Mouse (Mus musculus) gastrocnemius, postnatal 36 days (tissue): ENCODE measurements around the gene Traf5. TPM values are rescaled to one million over a fixed set of nuclear protein-coding genes. Genes with fewer than 3 reads are reported as not detected.

Experiments used
- DNase-seq, 2 experiments: peaks; one replicate each; pipeline ENCODE4 v3.0.0; 2022
- intact Hi-C: fragments of 180-260 bp; cut with DNase I; formaldehyde crosslinking; loops from one replicate; pipeline ENCODE4 v1.15.1; 2025
- total RNA-seq, 2 experiments: library from RNA; stranded (reverse); gene quantifications; 2 replicates each; pipeline ENCODE4 v1.2.3; 2021

Traf5 gene
- total RNA-seq, 2 experiments from 2014 or later: 2.9 to 3.0 TPM

DNA sequence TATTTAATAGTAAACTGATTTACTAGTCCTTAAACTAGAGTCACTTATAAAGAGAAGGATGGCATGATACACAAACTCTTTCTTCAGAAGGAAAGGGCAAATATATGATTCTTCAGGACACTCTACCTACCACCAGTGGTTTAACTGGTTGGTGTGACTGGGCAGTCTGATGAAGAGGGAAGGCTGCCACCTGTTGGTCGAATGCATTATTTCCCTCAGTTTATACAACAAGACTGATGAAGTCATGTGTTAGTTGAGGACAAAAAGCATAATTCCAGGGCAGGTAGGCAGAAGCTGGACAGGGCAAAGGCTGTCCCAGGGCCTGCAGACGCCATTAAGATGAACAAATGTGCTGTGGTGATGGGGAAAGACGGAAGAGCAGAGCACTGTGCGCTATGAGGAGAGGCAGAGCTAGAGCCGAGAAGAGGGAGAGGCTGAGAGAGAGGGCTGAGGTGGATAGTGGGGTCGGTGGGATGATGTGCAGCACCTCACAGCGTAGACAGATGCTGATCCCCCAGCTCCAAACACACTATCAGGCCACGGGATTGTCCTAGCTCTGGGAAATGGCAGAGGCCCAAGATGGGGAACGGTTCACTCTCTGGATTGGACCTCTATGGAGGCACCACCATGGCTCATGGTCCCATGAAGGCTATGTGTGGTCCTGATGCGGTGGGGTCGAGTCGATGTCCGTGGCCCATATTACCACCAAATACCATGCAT is 2.3 kb upstream of the Traf5 start:
- peak in 1 of 2 experiments; percentile 52 for DNase-seq
- intact Hi-C loops: loop anchor here (5.0 kb wide), 1 partner anchor 187 kb away; the partner anchor contains the start of gene Slc30a1

DNA sequence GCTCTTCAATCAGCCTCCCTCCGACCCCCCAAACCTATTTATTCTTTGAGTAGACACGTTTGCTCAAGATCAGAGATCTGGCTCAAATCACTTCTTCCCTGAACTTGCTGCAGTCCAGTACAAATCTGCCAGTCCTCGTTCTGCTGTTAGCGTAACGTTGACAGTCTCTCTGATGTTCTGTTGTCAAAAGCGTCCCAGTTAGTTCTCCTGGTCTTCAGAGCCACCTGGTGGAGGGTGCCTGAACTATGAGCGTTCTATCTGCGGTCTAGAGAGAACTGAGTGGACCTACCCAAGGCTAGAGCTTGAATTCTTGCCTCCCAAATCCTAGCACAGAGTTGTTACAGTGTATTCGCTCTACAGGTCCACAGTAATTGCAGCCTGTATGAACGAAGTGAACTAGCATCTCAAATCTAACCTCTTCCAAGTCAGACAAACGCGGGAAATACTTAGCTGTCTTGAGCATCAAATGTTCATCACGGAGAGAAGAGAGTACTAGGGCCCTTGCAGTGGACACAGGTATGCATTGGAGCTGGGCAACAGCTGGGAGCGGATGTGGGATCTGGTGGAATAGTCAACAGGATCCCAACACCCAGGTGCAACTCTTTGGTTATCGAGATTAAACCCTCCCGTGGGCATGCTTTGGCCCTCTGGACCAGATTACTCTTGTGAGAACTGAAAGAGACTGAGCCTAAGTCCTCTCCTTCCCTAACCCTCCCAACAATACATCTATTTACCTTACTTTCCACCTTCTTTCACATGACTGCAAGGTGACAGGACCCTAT is 711 bp upstream of the Traf5 start:
- peak; percentile 71 to 76 for DNase-seq
- intact Hi-C loops: loop anchor here (1.0 to 5.0 kb wide), 3 partner anchors 129 to 258 kb away; partner anchors contain the start of gene Slc30a1

DNA sequence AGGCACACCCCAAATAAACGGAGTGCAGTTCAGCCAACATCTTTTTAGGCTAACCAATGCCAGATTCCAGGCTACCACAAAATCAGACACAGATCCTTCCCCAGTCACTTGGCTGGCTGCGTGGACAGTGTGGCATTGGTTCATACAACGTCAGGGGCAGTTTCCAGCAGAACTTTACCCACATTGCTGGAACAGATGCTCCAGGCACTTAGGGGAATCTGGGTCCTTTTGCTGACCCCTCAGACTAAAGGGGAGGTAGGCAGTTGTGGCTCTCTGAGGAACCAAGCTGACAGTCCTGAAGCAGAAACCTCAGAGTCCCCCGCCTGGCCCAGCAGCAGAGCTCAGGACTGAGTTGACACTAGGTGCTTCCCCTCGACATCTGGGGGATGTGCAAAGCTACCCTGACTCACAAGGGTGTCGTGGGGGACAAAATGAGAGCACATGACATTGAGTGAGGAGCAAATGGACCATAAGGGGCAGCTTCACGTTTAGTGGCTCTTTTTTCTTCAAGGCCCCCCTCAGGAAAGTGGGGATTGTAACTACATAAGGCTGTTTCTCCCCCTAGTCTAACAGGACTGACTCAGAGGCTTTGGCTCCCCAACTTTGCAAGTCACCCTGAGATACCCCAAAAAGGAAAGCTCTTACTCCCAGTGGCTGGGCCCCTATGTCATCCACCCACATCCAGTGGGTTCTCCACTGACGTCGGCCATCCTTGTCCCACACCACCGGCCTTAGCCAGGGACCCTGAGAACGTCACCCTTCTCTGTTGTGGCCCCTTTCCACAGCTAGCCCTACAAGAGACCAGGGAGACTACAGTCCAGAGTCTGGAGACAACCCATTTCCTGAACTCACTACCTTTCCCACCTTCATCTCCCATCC is 1.4 kb downstream of the Traf5 start:
- intact Hi-C loops: loop anchor here (5.0 kb wide), 1 partner anchor 184 kb away; the partner anchor contains the start of gene Slc30a1

DNA sequence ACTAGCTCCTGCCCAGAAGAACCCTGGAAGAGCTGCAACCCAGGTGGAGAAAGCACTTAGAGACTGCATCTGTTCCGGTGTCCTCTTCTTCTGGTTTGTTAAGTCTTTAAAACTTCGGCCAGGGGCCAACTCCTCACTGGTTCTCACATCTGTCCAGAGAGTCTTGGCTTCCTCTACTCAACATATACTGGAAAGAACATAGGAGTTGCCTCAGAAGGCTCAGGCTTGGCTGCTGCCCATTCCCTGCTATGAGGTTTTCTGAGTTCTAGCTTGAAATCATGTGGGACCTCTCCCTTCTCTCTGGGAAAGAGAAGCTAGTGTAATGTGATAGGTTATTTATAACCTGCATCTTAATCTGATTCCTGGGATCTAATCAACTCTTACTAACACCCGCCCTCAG is 2.1 kb downstream of the Traf5 start:
- DNase-seq: no peak
- intact Hi-C loops: loop anchor here (5.0 kb wide), 1 partner anchor 183 kb away; the partner anchor contains the start of gene Slc30a1

More for the DNA sequence above, 1.4 kb downstream of the Traf5 start:
- no peak for DNase-seq

DNA sequence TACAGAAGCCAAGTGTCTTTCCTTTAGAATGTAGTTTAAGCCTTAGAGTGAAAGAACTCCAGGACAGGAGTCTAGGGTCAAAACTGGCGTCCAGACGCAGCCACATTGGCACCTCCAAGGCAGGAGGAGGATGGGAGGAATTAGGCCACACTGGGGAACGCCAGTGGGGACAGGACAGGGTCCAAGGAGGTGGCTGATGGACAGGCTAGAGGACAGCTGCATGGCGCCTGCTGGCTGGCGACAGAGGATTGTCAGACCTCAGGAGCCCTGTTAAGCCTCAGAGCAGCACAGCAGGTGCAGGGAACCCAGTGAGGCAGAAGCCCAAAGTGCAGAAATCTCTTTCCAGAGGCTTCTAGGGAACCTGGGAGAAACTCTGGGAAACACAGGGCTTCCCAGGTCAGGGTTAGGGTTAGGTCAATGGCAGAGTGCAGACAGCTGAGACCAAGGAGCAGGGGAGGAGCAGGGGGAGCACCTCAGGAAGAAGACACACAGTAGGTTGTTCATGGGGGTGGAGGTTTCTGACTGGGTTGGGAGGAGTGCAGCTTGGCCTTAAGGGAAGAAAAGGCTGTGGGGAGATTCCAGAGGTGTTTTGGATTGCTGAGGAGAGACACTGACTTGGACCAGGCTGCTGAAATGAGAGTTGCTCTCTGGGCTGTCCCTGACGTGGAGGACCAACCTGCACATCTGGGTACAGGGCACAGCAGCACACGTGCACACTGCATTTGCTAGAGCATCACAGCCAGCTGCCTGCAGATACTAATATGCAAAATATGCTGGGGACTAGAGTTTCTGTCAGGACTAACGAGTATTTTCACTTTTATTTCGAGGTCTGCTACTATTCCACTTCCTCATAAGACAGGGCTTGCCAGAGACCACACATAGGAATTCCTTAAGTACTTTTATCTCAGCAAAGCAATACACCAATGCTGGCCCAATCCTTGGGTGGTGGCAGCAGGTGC is 2.9 kb downstream of the Traf5 start:
- DNase-seq: no peak
- intact Hi-C loops: loop anchor here (5.0 kb wide), 1 partner anchor 182 kb away; the partner anchor contains the start of gene Slc30a1

DNA sequence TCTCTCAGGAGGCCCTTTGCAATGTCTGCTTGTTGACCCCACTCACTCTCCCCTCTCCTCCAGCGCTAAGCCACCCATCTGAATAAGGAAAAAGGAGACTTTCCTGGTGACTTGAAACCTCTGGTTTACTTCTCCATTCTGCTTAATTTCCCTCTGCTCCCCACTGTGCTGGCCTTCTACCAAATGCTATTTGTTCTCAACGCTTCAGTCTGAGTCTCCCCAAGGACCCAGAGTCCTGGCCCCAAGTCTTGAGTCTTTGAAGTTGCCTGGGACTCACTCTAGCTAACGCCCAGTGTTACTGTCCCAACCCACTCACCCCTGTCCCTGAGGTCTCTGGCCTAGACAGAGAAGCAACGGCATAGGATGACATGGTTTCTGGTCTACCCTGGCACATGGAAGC is 4.3 kb downstream of the Traf5 start:
- no peak for DNase-seq
- intact Hi-C loops: no loop called here

DNA sequence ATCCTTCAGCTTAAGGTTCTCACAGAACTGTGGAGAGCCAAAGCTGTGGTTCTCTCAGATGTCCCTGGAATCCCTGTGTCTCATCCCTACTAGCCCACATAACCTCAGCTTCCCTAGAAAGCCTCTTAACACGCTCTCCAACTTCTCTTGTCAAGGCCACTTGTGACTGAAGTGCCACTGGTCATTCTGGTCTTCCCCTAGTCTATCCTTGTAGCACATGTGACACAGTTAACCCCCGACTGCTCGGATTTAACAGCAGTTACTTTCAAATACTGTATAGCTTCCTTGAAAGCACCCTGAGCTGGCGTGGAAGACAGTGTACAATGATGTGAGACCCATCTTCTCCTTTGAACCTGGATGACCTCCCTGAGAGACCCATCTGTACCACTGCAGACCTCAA is 5.3 kb downstream of the Traf5 start:
- DNase-seq: no peak
- intact Hi-C loops: no loop called here

DNA sequence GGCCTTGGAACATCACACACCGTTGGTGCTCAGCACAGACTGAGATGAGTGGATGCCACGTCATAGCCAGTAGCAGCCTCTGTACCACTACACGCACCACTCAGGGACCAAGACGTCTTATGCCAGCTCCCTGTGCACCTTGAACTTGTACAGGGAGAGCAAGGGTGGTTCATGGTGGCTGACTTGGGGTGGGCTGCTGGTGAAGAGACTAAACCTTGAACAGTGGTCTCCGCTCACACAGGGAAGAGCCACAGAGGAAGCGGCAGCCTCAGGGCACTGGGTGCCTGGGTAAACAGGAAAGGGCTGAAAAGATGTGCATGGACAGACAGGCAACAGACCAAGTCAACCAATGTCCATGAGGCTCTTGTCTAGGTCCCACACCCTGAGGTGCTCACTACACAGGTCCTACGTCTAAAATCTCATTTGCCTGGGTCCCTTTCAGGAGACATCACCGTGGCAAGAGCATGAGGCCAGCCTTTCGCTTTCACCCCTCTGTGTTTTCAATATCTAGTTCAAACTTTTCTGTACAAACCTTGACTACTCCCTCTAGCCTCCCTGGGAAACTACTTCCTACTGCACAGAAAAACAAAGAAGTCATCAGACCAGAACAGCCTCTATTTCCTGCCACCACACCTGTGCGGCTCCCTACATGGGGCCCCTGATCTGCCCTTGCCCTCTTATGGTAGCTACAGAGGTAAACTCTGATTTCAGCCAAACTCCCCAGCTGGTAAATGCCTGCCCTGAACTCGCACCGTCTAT is 5.9 kb downstream of the Traf5 start:
- DNase-seq: no peak
- intact Hi-C loops: no loop called here

DNA sequence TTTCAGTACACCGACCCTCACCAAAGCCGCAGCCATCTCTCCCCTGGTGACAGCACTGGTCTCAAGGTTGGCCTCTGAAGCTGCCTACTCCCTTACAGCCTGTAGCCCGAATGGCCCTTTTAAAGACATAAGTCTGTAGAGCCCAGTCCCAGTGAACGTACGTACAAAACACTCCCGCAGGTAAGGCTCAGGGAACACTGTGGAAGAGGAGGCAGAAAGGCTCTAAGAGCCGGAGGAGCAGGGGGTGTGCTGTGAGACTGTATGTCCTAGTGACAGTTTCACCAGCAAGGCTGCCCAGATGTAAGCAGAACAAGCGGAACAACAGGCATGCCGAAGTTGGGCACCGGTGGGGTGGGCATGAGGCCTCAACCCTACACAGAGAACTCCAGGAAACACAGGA is 7.1 kb downstream of the Traf5 start:
- intact Hi-C loops: no loop called here
- DNase-seq: no peak

DNA sequence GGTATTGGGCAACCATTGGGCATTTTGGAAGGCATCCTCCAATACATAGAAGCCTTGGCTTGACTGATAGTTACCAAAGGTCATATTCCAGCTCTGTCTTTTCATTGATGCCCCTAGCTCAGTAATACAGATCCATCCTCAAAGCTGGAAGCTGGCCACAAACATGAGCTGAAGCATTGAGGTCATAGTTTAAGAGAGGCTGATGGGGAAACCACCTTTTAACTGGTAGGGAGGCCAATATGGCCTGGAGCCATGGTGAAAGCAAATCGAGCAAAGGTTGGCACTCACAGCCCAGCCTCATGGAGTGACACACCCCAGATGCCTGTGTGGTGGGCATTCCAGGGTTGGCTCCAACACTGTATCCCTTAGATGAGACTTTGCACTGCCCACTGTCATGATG is 9.7 kb downstream of the Traf5 start:
- intact Hi-C loops: no loop called here
- no peak for DNase-seq

DNA sequence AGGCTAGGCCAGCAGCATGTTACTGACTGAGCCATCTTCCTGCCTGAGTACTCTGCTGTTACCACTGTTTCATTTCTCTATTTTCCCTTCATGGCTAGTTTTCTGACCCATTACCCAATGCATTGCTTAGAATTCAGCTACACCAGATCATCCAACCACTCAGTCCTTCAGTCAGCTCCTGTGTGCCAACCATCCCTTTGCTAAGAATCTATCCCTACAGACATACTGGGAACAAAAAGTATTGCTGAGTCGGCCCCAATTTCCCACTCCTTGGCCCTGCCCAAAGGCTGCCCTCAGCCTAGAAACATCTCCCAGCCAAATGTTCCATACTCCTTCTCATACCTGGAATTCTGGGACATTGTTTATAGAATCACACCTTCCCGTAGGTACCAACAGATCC is 11.2 kb downstream of the Traf5 start:
- intact Hi-C loops: no loop called here
- DNase-seq: no peak

DNA sequence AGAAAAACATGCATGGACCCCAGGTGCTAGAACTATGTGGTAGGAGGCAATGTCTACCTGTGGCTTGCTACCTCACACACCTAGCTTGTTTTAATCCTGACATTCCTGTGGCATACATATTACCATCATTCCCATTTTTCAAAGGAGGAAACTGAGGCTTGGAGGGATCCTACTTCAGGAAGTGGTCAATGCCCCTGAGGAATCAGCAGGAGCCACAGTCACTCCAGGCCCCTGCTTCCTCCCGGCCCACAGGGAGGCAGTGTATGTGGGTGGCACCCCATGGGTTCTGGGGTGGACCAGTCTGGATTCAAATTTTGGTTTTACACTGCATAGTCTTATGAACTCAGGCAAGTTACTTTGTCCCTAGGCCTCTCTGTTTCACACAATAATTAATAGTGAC is 13.2 kb downstream of the Traf5 start:
- intact Hi-C loops: no loop called here
- no peak for DNase-seq

DNA sequence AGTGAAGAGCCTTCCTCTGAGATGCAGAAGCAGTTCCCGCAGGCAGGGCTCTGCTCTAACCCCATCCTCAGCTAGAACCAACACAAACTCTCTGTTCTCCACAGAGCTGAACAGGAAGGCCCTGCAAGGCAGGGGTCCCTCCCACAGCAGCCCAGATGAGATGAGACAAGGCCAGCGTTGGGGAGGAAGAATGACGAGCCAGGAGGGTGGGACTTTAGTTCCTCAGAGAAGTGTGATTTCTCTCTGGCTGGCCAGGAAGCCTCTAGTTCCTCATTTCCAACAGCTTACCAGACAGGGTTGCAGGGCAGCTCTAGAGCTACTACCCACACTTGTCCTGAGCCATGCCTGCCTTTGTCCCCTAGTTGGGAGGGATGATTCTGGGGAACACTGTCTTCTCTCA is 14.0 kb downstream of the Traf5 start:
- peak in 1 of 2 experiments; percentile 42 for DNase-seq
- intact Hi-C loops: no loop called here

DNA sequence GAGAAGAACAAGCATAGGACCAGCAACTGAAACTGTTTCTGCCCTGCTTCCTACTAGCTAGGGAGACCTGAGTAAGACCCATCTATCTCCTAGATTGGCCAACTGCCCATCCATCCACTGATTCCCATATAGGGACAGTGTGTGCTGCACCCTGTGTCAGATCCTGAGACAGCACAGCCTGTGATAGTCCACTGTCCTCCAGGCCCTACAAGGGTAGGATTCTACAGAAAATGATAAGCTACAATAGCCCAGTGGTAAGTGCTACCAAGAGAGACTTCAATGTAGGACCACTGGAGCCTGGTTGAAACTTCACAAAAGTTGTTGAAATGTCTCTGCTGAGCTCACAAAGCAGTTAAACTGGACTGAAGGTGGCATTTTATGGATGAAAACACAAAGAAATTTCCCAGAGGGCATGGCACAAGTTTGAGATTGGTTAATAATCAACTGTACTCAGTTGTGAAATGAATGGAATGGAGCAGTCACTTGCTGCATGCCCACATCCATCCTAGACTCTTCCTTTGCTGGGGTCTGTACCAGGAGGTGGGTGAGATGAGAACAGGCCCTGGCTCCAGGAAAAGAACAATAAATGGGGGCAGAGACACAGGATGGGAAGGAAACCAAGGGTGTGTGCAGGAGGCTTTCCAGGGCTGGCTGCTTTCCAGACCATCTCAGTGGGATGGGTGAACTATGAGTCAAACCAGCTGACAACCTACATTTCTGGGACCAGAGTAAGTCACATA is 15.4 kb downstream of the Traf5 start:
- intact Hi-C loops: no loop called here
- DNase-seq: peak in 1 of 2 experiments; percentile 50

DNA sequence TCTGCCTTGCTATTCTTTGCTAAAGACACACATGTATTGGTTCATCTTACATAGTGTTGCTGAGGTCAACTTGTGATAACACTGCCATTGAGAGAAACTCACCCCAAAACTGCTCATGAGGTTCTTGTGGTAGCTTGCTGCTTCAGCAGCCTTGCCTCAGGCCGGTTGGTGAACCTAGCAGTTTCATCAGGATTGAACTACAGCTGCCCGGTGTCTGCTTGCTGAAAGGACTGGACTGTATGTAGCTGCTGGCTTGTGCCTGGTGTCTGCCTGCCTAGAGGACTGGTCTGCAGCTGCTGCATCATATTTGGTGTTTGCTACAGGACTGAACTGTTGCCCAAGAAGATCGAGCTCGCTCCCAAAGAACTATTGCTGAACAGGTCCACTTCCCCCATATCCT is 16.3 kb downstream of the Traf5 start:
- intact Hi-C loops: no loop called here
- no peak for DNase-seq

DNA sequence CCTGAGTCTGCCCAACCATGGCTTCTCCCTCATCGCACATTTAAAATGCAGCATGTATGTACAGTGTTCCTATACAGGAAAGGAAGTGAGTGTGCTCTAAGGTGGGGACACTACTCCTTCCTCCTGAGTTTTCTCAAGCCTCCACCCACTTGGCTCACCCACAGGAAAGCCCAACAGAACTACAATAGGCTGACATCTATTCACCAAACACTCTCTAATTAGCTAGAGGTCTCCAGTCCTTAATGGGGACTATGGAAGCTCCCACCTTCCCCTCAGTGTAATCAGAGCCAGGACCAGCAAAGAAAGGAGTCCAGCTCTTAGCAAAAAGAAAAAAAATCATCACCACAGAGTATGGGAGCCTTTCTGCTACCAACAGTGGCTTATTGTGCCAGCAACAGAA is 17.5 kb downstream of the Traf5 start:
- no peak for DNase-seq
- intact Hi-C loops: no loop called here

DNA sequence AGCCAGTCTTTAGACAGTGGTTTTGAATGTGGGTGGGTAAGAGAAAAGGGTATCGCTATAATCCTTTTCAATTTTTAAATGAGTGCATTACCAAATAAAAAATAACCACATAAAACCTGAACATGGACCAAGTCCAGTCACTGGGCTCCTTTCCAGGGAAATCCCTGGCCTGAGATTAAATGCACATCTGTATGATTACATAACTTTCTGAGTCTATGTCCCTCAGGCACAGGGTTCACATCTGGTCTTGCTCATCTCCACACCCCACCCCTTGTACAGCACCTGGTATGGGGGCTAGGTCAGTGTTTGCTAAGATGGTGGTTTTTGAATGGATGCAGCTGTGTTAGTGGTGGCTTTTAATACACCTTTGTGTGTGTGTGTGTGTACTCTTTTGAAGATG is 19.9 kb downstream of the Traf5 start:
- intact Hi-C loops: no loop called here

DNA sequence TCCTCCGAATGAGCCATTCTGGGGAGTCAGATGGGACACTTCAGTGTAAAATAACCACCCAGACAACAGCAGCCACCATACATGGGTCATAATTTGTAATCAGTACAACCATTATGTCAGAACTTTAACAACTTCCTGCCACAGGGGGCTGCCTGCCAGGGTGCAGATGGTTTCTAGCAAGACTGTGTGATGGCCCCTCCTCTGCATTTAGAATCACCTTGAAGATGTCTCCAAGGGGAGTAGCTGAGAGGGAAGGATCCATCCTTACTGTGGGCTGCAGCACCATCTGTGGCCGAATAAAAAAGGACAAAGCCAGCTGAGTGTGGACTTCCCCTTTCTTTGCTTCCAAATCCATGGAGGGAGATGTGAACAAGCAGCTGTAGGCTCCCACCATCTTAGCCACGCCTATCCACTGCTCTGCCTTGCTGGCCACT is 21.7 kb downstream of the Traf5 start:
- no peak for DNase-seq
- intact Hi-C loops: no loop called here

More for the DNA sequence above, 19.9 kb downstream of the Traf5 start:
- peak in 1 of 2 experiments; percentile 44 for DNase-seq
